Mouse (Mus musculus): ENCODE data around the gene Prickle2. TPM values are rescaled to one million over a fixed set of nuclear protein-coding genes. Genes with fewer than 3 reads are reported as not detected.
A peak's percentile ranks its signal among the peaks of the same experiment; 100 is the strongest.

The Prickle2 gene
- polyA plus RNA-seq, 1 experiment = 12.7 TPM

GRCm38 (mm10) chr6:92506276-92506675, 199.7 kb downstream of the Prickle2 start:
- H3K4me1 ChIP-seq (ENCODE audit: control insufficient read depth, insufficient read depth, low read length) = no peaks in the 10 kb centered on the region
- WGBS = 57% methylated on average over 3 of the region's 3 CpGs
- no peak overlapping the region for H3K27ac ChIP-seq (ENCODE audit: insufficient read depth, low read length)
- DNase-seq = no peak
- TF ChIP-seq POLR2A (IDR thresholded peaks at IDR 0.05; ENCODE audit: borderline replicate concordance, insufficient read depth, low read length) (no peak), CTCF (IDR thresholded peaks at IDR 0.05; ENCODE audit: borderline replicate concordance, insufficient read depth, low read depth, low read length) (no peak)
- H3K27me3 ChIP-seq (ENCODE audit: control insufficient read depth, insufficient read depth, low read length) = no peaks in the 10 kb centered on the region; the same call in 1 of the 2 replicates
- H3K4me3 ChIP-seq (replicated peaks; ENCODE audit: insufficient read depth, low read depth, low read length) = no peak overlapping the region

- Histone ChIP-seq H3K4me1 (ENCODE audit: control insufficient read depth, insufficient read depth, low read length) (no peaks in the 10 kb centered on the region), H3K4me3 (replicated peaks; ENCODE audit: insufficient read depth, low read depth, low read length) (no peak overlapping the region), H3K27ac (ENCODE audit: insufficient read depth, low read length) (no peak overlapping the region), H3K27me3 (ENCODE audit: control insufficient read depth, insufficient read depth, low read length) (no peaks in the 10 kb centered on the region; the same call in 1 of the 2 replicates)
- DNase-seq = no peak
- 83% methylated on average over 4 of the region's 4 CpGs for WGBS
- TF ChIP-seq CTCF (IDR thresholded peaks at IDR 0.05; ENCODE audit: borderline replicate concordance, insufficient read depth, low read depth, low read length) (no peak), POLR2A (IDR thresholded peaks at IDR 0.05; ENCODE audit: borderline replicate concordance, insufficient read depth, low read length) (no peak)
These were observed 206.5 kb downstream of the Prickle2 start for GRCm38 (mm10) chr6:92499449-92499848.

DNA sequence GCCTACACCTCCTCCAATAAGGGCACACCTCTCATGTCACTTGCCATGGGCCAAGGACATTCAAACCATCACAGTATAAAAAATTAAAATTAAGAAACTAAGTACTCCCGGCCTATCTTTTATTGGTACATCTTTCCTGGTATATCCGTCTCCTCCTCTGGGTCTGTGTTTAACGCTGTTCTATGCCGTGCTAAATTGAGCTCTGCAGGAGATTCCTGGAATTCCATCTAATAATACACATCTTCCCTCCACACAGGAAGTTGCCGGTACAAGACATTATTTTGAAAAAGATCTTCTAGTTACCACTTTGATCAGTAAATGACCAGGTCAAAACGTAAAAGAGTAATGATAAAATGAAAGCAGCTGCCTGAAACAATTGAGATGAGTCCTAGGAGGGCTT, 207.4 kb downstream of the Prickle2 start:
- TF ChIP-seq POLR2A (IDR thresholded peaks at IDR 0.05; ENCODE audit: borderline replicate concordance, insufficient read depth, low read length) (no peak), CTCF (IDR thresholded peaks at IDR 0.05; ENCODE audit: borderline replicate concordance, insufficient read depth, low read depth, low read length) (no peak)
- H3K27ac ChIP-seq (ENCODE audit: insufficient read depth, low read length) = no peak overlapping the region
- no peak overlapping the region for H3K4me3 ChIP-seq (replicated peaks; ENCODE audit: insufficient read depth, low read depth, low read length)
- 86% methylated on average over 6 of the region's 6 CpGs for WGBS
- no peaks in the 10 kb centered on the region for H3K4me1 ChIP-seq (ENCODE audit: control insufficient read depth, insufficient read depth, low read length)
- H3K27me3 ChIP-seq (ENCODE audit: control insufficient read depth, insufficient read depth, low read length) = no peaks in the 10 kb centered on the region; the same call in 1 of the 2 replicates
- DNase-seq = no peak

DNA sequence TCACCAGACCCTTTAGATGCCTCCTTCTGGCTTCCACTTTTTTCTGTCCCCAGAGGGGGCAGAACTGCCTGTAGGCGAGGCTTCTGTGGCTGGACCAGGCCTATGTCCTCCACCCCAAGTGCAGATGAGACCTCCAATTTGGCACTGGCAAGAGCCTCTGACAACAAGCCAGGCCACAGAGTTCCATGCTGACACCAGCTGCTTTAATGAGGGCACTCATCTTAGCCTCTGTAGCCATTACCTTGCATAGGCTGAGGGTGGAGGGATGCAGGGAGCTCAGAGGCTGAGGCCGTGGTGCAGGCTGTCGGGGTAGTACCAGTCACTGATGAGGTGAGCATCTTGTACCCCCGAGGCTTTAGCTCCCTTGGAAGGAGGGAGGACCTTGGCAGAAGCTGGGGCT, 208.7 kb downstream of the Prickle2 start:
- WGBS = 43% methylated on average over 4 of the region's 4 CpGs
- Histone ChIP-seq H3K4me3 (replicated peaks; ENCODE audit: insufficient read depth, low read depth, low read length) (no peak overlapping the region), H3K27me3 (ENCODE audit: control insufficient read depth, insufficient read depth, low read length) (no peaks in the 10 kb centered on the region; the same call in 1 of the 2 replicates), H3K4me1 (ENCODE audit: control insufficient read depth, insufficient read depth, low read length) (no peaks in the 10 kb centered on the region), H3K27ac (ENCODE audit: insufficient read depth, low read length) (no peak overlapping the region)
- TF ChIP-seq CTCF (IDR thresholded peaks at IDR 0.05; ENCODE audit: borderline replicate concordance, insufficient read depth, low read depth, low read length) = no peak
- no peak for TF ChIP-seq POLR2A (IDR thresholded peaks at IDR 0.05; ENCODE audit: borderline replicate concordance, insufficient read depth, low read length)
- no peak for DNase-seq

GRCm38 (mm10) chr6:92495500-92495899, 210.5 kb downstream of the Prickle2 start:
- Histone ChIP-seq H3K4me1 (ENCODE audit: control insufficient read depth, insufficient read depth, low read length) (no peaks in the 10 kb centered on the region), H3K27ac (ENCODE audit: insufficient read depth, low read length) (no peak overlapping the region), H3K27me3 (ENCODE audit: control insufficient read depth, insufficient read depth, low read length) (no peaks in the 10 kb centered on the region; the same call in 1 of the 2 replicates), H3K4me3 (replicated peaks; ENCODE audit: insufficient read depth, low read depth, low read length) (no peak overlapping the region)
- 84% methylated on average over 3 of the region's 3 CpGs for WGBS
- TF ChIP-seq CTCF (IDR thresholded peaks at IDR 0.05; ENCODE audit: borderline replicate concordance, insufficient read depth, low read depth, low read length) = no peak
- no peak for TF ChIP-seq POLR2A (IDR thresholded peaks at IDR 0.05; ENCODE audit: borderline replicate concordance, insufficient read depth, low read length)
- no peak for DNase-seq

DNA sequence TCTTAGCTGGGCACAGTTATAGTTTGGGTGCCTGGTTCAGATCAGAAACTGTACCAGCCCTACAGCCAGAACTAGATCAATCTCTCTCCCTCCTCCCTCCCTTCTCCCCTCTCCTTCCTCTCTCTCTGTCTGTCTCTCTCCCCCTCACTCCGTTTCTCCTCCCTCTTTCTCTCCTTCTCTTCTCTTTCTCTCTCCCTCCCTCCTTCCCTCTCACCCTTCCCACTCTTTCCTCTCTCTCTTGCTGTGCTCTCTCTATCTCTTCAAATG, 224.3 kb downstream of the Prickle2 start:
- H3K4me1 ChIP-seq (ENCODE audit: control insufficient read depth, insufficient read depth, low read length) = 0 out of 2 replicates have a peak, but pooled peaks cover 3% of the 10 kb centered on the region
- H3K27ac ChIP-seq (ENCODE audit: insufficient read depth, low read length) = no peak overlapping the region
- no peaks in the 10 kb centered on the region for H3K27me3 ChIP-seq (ENCODE audit: control insufficient read depth, insufficient read depth, low read length)
- no peak for TF ChIP-seq POLR2A (IDR thresholded peaks at IDR 0.05; ENCODE audit: borderline replicate concordance, insufficient read depth, low read length)
- no peak for DNase-seq
- H3K4me3 ChIP-seq (replicated peaks; ENCODE audit: insufficient read depth, low read depth, low read length) = peak overlapping the region; percentile 15
- WGBS = 3% methylated on average over 1 of the region's 1 CpGs

GRCm38 (mm10) chr6:92480941-92481689, 224.8 kb downstream of the Prickle2 start:
- Histone ChIP-seq H3K27me3 (ENCODE audit: control insufficient read depth, insufficient read depth, low read length) (no peaks in the 10 kb centered on the region), H3K4me1 (ENCODE audit: control insufficient read depth, insufficient read depth, low read length) (0 out of 2 replicates have a peak, but pooled peaks cover 3% of the 10 kb centered on the region), H3K27ac (ENCODE audit: insufficient read depth, low read length) (peak overlapping the region; percentile 63; the same call in 1 of the 2 replicates), H3K4me3 (replicated peaks; ENCODE audit: insufficient read depth, low read depth, low read length) (peak overlapping the region; percentile 51)
- peak; percentile 69 to 70 for DNase-seq
- under 1% methylated on average over 21 of the region's 21 CpGs for WGBS
- no peak for TF ChIP-seq POLR2A (IDR thresholded peaks at IDR 0.05; ENCODE audit: borderline replicate concordance, insufficient read depth, low read length)
- TF ChIP-seq CTCF (IDR thresholded peaks at IDR 0.05; ENCODE audit: borderline replicate concordance, insufficient read depth, low read depth, low read length) = no peak

- 96% methylated on average over 1 of the region's 1 CpGs for WGBS
- H3K27me3 ChIP-seq (ENCODE audit: control insufficient read depth, insufficient read depth, low read length) = no peaks in the 10 kb centered on the region
These were observed 227.3 kb downstream of the Prickle2 start for GRCm38 (mm10) chr6:92478612-92479011.

More at GRCm38 (mm10) chr6:92478612-92479011, 227.3 kb downstream of the Prickle2 start:
- H3K4me3 ChIP-seq (replicated peaks; ENCODE audit: insufficient read depth, low read depth, low read length) = no peak overlapping the region
- no peak overlapping the region for H3K27ac ChIP-seq (ENCODE audit: insufficient read depth, low read length)
- DNase-seq = no peak
- TF ChIP-seq CTCF (IDR thresholded peaks at IDR 0.05; ENCODE audit: borderline replicate concordance, insufficient read depth, low read depth, low read length) (no peak), POLR2A (IDR thresholded peaks at IDR 0.05; ENCODE audit: borderline replicate concordance, insufficient read depth, low read length) (no peak)
- H3K4me1 ChIP-seq (ENCODE audit: control insufficient read depth, insufficient read depth, low read length) = 0 out of 2 replicates have a peak, but pooled peaks cover 3% of the 10 kb centered on the region
